Mouse (Mus musculus): ENCODE measurements around the gene Cdadc1.

DNA sequence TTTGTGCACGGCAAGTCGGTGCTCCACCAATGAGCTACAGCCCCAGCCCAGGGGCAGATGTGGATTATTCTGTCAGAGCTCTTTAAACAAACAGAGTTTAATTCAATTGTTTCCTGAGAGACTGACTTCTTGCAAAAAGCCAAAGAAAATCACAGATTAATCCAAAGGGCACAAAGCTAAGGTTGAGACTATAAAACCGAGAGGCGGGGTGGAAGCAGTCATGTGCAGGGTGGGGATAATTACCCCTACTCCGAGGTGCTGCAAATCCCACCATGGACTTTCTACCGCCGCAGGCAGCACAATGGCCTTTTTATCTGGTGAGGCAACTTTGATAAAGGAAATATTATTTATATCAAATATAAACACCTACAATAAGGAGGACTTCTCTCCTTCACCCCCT, 19.0 kb upstream of the Cdadc1 start:
- no peak for TF ChIP-seq POLR2A (IDR thresholded peaks at IDR 0.05; ENCODE audit: control insufficient read depth, low read depth, low read length)
- TF ChIP-seq CTCF (IDR thresholded peaks at IDR 0.05; ENCODE audit: control insufficient read depth, insufficient read depth, insufficient replicate concordance, low read depth, low read length), result no peak
